25 mouse cellular contexts compared by ENCODE assay signal in genomic region chr16:77055519-77056159, GRCm38 (mm10). TPM values are rescaled to one million over a fixed set of nuclear protein-coding genes. Genes with fewer than 3 reads are reported as not detected.
DNase-seq lines count a peak whose midpoint lies in the region; ATAC-seq and TF ChIP-seq lines count a peak whose summit lies in the region.
"Had no signal": no experiment of that assay in that cellular context is flagged by ENCODE, and none has a peak within 500 bp of the region (broad histone marks: within the 10 kb centered on the region; RNA-seq: fewer than 3 reads in every experiment).

No protein-coding gene starts in this region.

- ATAC-seq in hindbrain, embryonic 12.5 days (ENCODE audit: low FRiP score): no peak
- ATAC-seq in hindbrain, embryonic 16.5 days: no peak
- ATAC-seq in kidney, embryonic 16.5 days (ENCODE audit: low FRiP score, low TSS enrichment): peak; percentile 84; the same call in 1 of the 2 replicates
- ATAC-seq: forebrain, embryonic 14.5 days; forebrain, postnatal 0 days; Patski had no signal

- 83% methylated on average over 8 of the region's 8 CpGs for WGBS in hindbrain, embryonic 12.5 days
- WGBS in hindbrain, embryonic 16.5 days: 78% methylated on average over 8 of the region's 8 CpGs
- 33% methylated on average over 8 of the region's 8 CpGs for WGBS in kidney, embryonic 16.5 days
- whole genome bisulfite sequencing in embryonic facial prominence, embryonic 10.5 days: 77% methylated on average over 8 of the region's 8 CpGs

- TF ChIP-seq CTCF in layer of hippocampus, adult 2 months (conservative IDR thresholded peaks at IDR 0.05): no peak

- 0 out of 2 replicates have a peak overlapping the region, but pooled peaks have one; percentile 12 for H3K27ac ChIP-seq in hindbrain, embryonic 12.5 days
- H3K27ac ChIP-seq in hindbrain, embryonic 16.5 days (ENCODE audit: low read depth, low read length): no peak overlapping the region
- no peak overlapping the region for H3K27ac ChIP-seq in kidney, embryonic 16.5 days (ENCODE audit: low read length)
- H3K27ac ChIP-seq in embryonic facial prominence, embryonic 10.5 days (replicated peaks): 0 out of 2 replicates have a peak overlapping the region, but pooled peaks have one; percentile 20
- no peak overlapping the region for H3K27ac ChIP-seq in layer of hippocampus, adult 2 months
- H3K27ac ChIP-seq: embryonic facial prominence, embryonic 15.5 days; gastrocnemius, adult 2 months; hindbrain, embryonic 10.5 days; hindbrain, embryonic 14.5 days had no signal

- no peaks in the 10 kb centered on the region for H3K36me3 ChIP-seq in hindbrain, embryonic 12.5 days
- no peaks in the 10 kb centered on the region for H3K36me3 ChIP-seq in hindbrain, embryonic 16.5 days (ENCODE audit: control insufficient read depth, insufficient read depth, low read length)
- peaks cover 25% of the 10 kb centered on the region for H3K36me3 ChIP-seq in kidney, embryonic 16.5 days (ENCODE audit: insufficient read depth, low read length)
- peaks cover 40% of the 10 kb centered on the region for H3K36me3 ChIP-seq in embryonic facial prominence, embryonic 10.5 days (replicated peaks)

- no peak overlapping the region for H3K4me2 ChIP-seq in hindbrain, embryonic 12.5 days (replicated peaks)
- no peak overlapping the region for H3K4me2 ChIP-seq in hindbrain, embryonic 16.5 days (ENCODE audit: low read length)
- no peak overlapping the region for H3K4me2 ChIP-seq in kidney, embryonic 16.5 days (replicated peaks; ENCODE audit: low read depth, low read length)
- H3K4me2 ChIP-seq: embryonic facial prominence, embryonic 15.5 days; heart, embryonic 11.5 days; hindbrain, embryonic 14.5 days had no signal

- H3K4me1 ChIP-seq in hindbrain, embryonic 12.5 days: peaks cover 3% of the 10 kb centered on the region; the same call in 1 of the 2 replicates
- H3K4me1 ChIP-seq in hindbrain, embryonic 16.5 days (ENCODE audit: control insufficient read depth, insufficient read depth, low read depth, low read length): no peaks in the 10 kb centered on the region
- no peaks in the 10 kb centered on the region for H3K4me1 ChIP-seq in kidney, embryonic 16.5 days (ENCODE audit: insufficient read depth, low read length)
- H3K4me1 ChIP-seq in embryonic facial prominence, embryonic 10.5 days: 0 out of 2 replicates have a peak, but pooled peaks cover 3% of the 10 kb centered on the region
- H3K4me1 ChIP-seq: embryonic facial prominence, embryonic 15.5 days had no signal

- no peak overlapping the region for H3K4me3 ChIP-seq in hindbrain, embryonic 12.5 days
- H3K4me3 ChIP-seq in hindbrain, embryonic 16.5 days (ENCODE audit: low read length): no peak overlapping the region
- H3K4me3 ChIP-seq in kidney, embryonic 16.5 days (ENCODE audit: low read length): no peak overlapping the region
- H3K4me3 ChIP-seq in embryonic facial prominence, embryonic 10.5 days: no peak overlapping the region
- H3K4me3 ChIP-seq in layer of hippocampus, adult 2 months: no peak overlapping the region
- H3K4me3 ChIP-seq: embryonic facial prominence, embryonic 15.5 days; gastrocnemius, adult 2 months; hindbrain, embryonic 10.5 days had no signal

- no peak for DNase-seq in kidney, postnatal 25 days
- no peak for DNase-seq in embryonic facial prominence, embryonic 10.5 days (ENCODE audit: low spot score)
- DNase-seq in layer of hippocampus, adult 2 months (ENCODE audit: low spot score in 2 of 2): no peak
- DNase-seq: adrenal gland, postnatal 10 days; adrenal gland, postnatal 36 days; B cell, adult 2 months; cerebellum, adult 18-20 months; cerebellum, adult 9-10 months; cerebellum, postnatal 14 days; forebrain, postnatal 0 days; gastrocnemius, adult 2 months; gastrocnemius, postnatal 14 days; heart, adult 11 months; heart, postnatal 36 days had no signal

- H3K27me3 ChIP-seq in hindbrain, embryonic 12.5 days: no peaks in the 10 kb centered on the region
- no peaks in the 10 kb centered on the region for H3K27me3 ChIP-seq in hindbrain, embryonic 16.5 days (replicated peaks; ENCODE audit: control insufficient read depth, insufficient read depth, low read length)
- H3K27me3 ChIP-seq in kidney, embryonic 16.5 days (ENCODE audit: insufficient read depth, low read length): no peaks in the 10 kb centered on the region
- H3K27me3 ChIP-seq in embryonic facial prominence, embryonic 10.5 days (replicated peaks; ENCODE audit: low read depth, poor library complexity, severe bottlenecking): no peaks in the 10 kb centered on the region
- H3K27me3 ChIP-seq: CH12.LX; embryonic facial prominence, embryonic 15.5 days; Patski had no signal

- no peak overlapping the region for H3K9ac ChIP-seq in hindbrain, embryonic 12.5 days
- H3K9ac ChIP-seq in hindbrain, embryonic 16.5 days (ENCODE audit: low read depth, low read length): no peak overlapping the region
- no peak overlapping the region for H3K9ac ChIP-seq in kidney, embryonic 16.5 days (replicated peaks; ENCODE audit: low read length)
- H3K9ac ChIP-seq: embryonic facial prominence, embryonic 15.5 days; forebrain, postnatal 0 days; hindbrain, embryonic 14.5 days had no signal

- no peaks in the 10 kb centered on the region for H3K9me3 ChIP-seq in hindbrain, embryonic 12.5 days (replicated peaks)
- no peaks in the 10 kb centered on the region for H3K9me3 ChIP-seq in hindbrain, embryonic 16.5 days (ENCODE audit: control insufficient read depth, low read length)
- H3K9me3 ChIP-seq in kidney, embryonic 16.5 days (ENCODE audit: low read length): no peaks in the 10 kb centered on the region
- no peaks in the 10 kb centered on the region for H3K9me3 ChIP-seq in embryonic facial prominence, embryonic 10.5 days
- H3K9me3 ChIP-seq: embryonic facial prominence, embryonic 15.5 days; G1E; hindbrain, embryonic 10.5 days had no signal

RNA-seq across cellular contexts. Expression of gene Usp25, which starts 42.1 kb away (rescaled TPM):
- 21.0 and 24.3 TPM in 2 replicates for polyA plus RNA-seq in hindbrain, embryonic 12.5 days (2016; fragmentation: Nextera tagmentation; extraction: Ambion mirVana)
- polyA plus RNA-seq in hindbrain, embryonic 16.5 days (2015; fragmentation: Nextera tagmentation; extraction: Ambion mirVana): 6.4 and 10.2 TPM in 2 replicates
- polyA plus RNA-seq in kidney, embryonic 16.5 days (2015; fragmentation: Nextera tagmentation; extraction: Ambion mirVana): 10.8 and 20.1 TPM in 2 replicates
- polyA plus RNA-seq in embryonic facial prominence, embryonic 10.5 days (2016; fragmentation: Nextera tagmentation; extraction: Ambion mirVana): 20.4 and 21.7 TPM in 2 replicates
- total RNA-seq in layer of hippocampus, adult 2 months (2021): 10 to 100 TPM; 29.8 to 36.6 TPM

Comparison
In these comparisons a context has a peak if more than half of its experiments do, and no peak if none do; other contexts are left out.
1. H3K27ac ChIP-seq: peak in hindbrain, embryonic 12.5 days (single experiment) and embryonic facial prominence, embryonic 10.5 days (single experiment); none in hindbrain, embryonic 16.5 days (single experiment), kidney, embryonic 16.5 days (single experiment) and layer of hippocampus, adult 2 months (single experiment).